Mouse (Mus musculus) bone marrow, adult 2 months (tissue): Measurements from ENCODE around the gene Rab10.

Source experiments
- CTCF ChIP-seq: fragments of 200-500 bp; IDR thresholded peaks from 2 replicates; pipeline ENCODE4 v1.5.1; 2011; ENCODE audit warnings: low read length, control low read depth; ENCODE audit not compliant: control insufficient read depth, insufficient read depth
- POLR2A ChIP-seq: fragments of 200-500 bp; IDR thresholded peaks from 2 replicates; pipeline ENCODE4 v1.6.1; 2011; ENCODE audit warnings: low read depth, mild to moderate bottlenecking, control low read depth, low read length, borderline replicate concordance; ENCODE audit not compliant: control insufficient read depth

DNA sequence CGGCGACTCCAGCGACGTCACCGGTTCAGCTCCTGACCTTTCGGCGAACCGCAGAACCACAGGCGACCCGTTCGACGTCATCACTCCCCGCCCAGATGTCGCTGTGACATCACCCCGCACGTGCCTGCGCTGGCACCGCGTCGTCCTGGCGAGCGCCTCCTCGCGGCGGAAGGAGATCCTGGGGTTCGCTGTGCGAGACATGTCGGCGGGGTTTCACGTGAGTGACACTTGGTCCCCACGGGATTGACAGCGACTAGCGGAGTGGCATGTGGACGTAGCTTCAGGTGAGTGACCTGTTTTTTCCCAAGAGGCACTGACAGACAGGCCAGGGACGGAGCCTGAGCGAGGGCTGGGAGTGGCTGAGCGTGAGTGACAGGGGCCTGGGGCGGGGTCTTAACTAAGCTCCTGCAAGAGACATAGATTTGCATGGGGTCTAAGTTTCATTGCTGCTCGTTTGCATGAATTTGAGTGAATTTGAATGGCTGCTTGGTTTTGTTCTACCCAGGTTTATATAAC, 74.1 kb downstream of the Rab10 start:
- peak; percentile 92 for TF ChIP-seq CTCF
- peak; percentile 14; the same call in 1 of the 2 replicates for TF ChIP-seq POLR2A
